In genomic region chr13:111796191-111796920, GRCm38 (mm10) we compare ENCODE assay signal across 8 mouse cellular contexts. TPM values are rescaled to one million over a fixed set of nuclear protein-coding genes. Genes with fewer than 3 reads are reported as not detected.
A peak's percentile ranks its signal among the peaks of the same experiment; 100 is the strongest.
DNase-seq lines count a peak whose midpoint lies in the region; ATAC-seq and TF ChIP-seq lines count a peak whose summit lies in the region.

No protein-coding gene starts in this region.

- 73% methylated on average over 11 of the region's 11 CpGs for WGBS in limb, embryonic 10.5 days
- WGBS in midbrain, embryonic 12.5 days = 67% methylated on average over 11 of the region's 11 CpGs

- peak; percentile 57 to 68 for DNase-seq in cerebellum, postnatal 14 days
- no peak for DNase-seq in cerebellum, adult 11 months
- no peak for DNase-seq in CH12.LX (ENCODE audit: extremely low read depth)
- no peak for DNase-seq in limb, embryonic 10.5 days (ENCODE audit: low spot score)
- no peak for DNase-seq in layer of hippocampus, postnatal 25 days (ENCODE audit: extremely low spot score in 1 of 2, low spot score in 1 of 2)
- no peak for DNase-seq in gastrocnemius, postnatal 4 days (ENCODE audit: low spot score in 2 of 2)

- peak overlapping the region; percentile 32; the same call in 1 of the 2 replicates for H3K9ac ChIP-seq in CH12.LX (ENCODE audit: insufficient read depth, low read depth)
- no peak overlapping the region for H3K9ac ChIP-seq in midbrain, embryonic 12.5 days (replicated peaks)

- peak overlapping the region; percentile 70 for H3K4me2 ChIP-seq in CH12.LX (ENCODE audit: insufficient read depth, low read depth, poor library complexity, severe bottlenecking)
- H3K4me2 ChIP-seq in midbrain, embryonic 12.5 days (replicated peaks) = no peak overlapping the region

- no peaks in the 10 kb centered on the region for H3K27me3 ChIP-seq in CH12.LX (replicated peaks)
- no peaks in the 10 kb centered on the region for H3K27me3 ChIP-seq in limb, embryonic 10.5 days (ENCODE audit: low read depth, poor library complexity, severe bottlenecking)
- H3K27me3 ChIP-seq in midbrain, embryonic 12.5 days = no peaks in the 10 kb centered on the region

- ATAC-seq in granulocyte monocyte progenitor cell, adult 5-6 weeks (replicated peaks; ENCODE audit: poor library complexity, severe bottlenecking) = peak; percentile 79
- ATAC-seq in midbrain, embryonic 12.5 days (ENCODE audit: low FRiP score, low read depth) = peak; percentile 32; the same call in 1 of the 2 replicates

- in situ Hi-C loops in CH12.LX (cut with MboI; ENCODE audit: low pct_ligation_motif_present, low pct_unique_long_range_greater_than_20kb, low sequenced_read_pairs) = loop anchor here (25.0 kb wide), 1 partner anchor 741 kb away; no protein-coding TSS in a partner anchor

- peaks cover 0 to 46% of the 10 kb centered on the region in 2 experiments for H3K36me3 ChIP-seq in CH12.LX (replicated peaks in 1 of 2; ENCODE audit: control insufficient read depth in 1 of 2, insufficient read depth in 1 of 2, low read length in 1 of 2)
- no peaks in the 10 kb centered on the region for H3K36me3 ChIP-seq in limb, embryonic 10.5 days
- H3K36me3 ChIP-seq in midbrain, embryonic 12.5 days = no peaks in the 10 kb centered on the region

- TF ChIP-seq POLR2A in CH12.LX (IDR thresholded peaks at IDR 0.05; ENCODE audit: low read depth, low read length) = no peak

- peak overlapping the region; percentile 66 for H3K27ac ChIP-seq in CH12.LX (ENCODE audit: insufficient read depth, low read depth)
- 0 out of 2 replicates have a peak overlapping the region, but pooled peaks have one; percentile 21 for H3K27ac ChIP-seq in limb, embryonic 10.5 days
- 0 out of 2 replicates have a peak overlapping the region, but pooled peaks have one; percentile 5 for H3K27ac ChIP-seq in midbrain, embryonic 12.5 days (replicated peaks)

- no peak for TF ChIP-seq RAD21 in CH12.LX (IDR thresholded peaks at IDR 0.05; ENCODE audit: low read depth, low read length)

- TF ChIP-seq EP300 in CH12.LX (IDR thresholded peaks at IDR 0.05; ENCODE audit: low read length) = no peak

- H3K4me1 ChIP-seq in CH12.LX (ENCODE audit: control insufficient read depth in 1 of 2, insufficient read depth in 2 of 2) = peaks cover 52 to 94% of the 10 kb centered on the region in 2 experiments
- H3K4me1 ChIP-seq in limb, embryonic 10.5 days = peaks cover 85% of the 10 kb centered on the region
- H3K4me1 ChIP-seq in midbrain, embryonic 12.5 days = peaks cover 47% of the 10 kb centered on the region

- TF ChIP-seq CTCF in CH12.LX (conservative IDR thresholded peaks at IDR 0.05 in 1 of 2, IDR thresholded peaks at IDR 0.05 in 1 of 2; ENCODE audit: low read depth in 2 of 2, low read length in 2 of 2) = no peak

- dilution Hi-C loops in CH12.LX (cut with MboI; ENCODE audit: extremely low pct_ligation_motif_present, extremely low pct_unique_long_range_greater_than_20kb, low sequenced_read_pairs) = loop anchor here (25.0 kb wide), 1 partner anchor 441 kb away; no protein-coding TSS in a partner anchor

- H3K4me3 ChIP-seq in CH12.LX (replicated peaks in 1 of 3; ENCODE audit: low read depth in 2 of 3, low read length in 2 of 3, poor library complexity in 1 of 3) = peak overlapping the region in 2 of 3 experiments; percentile 19 to 20
- H3K4me3 ChIP-seq in limb, embryonic 10.5 days = no peak overlapping the region
- no peak overlapping the region for H3K4me3 ChIP-seq in midbrain, embryonic 12.5 days

- H3K9me3 ChIP-seq in CH12.LX (replicated peaks; ENCODE audit: low read length) = no peaks in the 10 kb centered on the region
- no peaks in the 10 kb centered on the region for H3K9me3 ChIP-seq in limb, embryonic 10.5 days (replicated peaks)
- no peaks in the 10 kb centered on the region for H3K9me3 ChIP-seq in midbrain, embryonic 12.5 days

- peaks cover 87% of the 10 kb centered on the region for H3K79me2 ChIP-seq in CH12.LX (replicated peaks; ENCODE audit: control insufficient read depth, extremely low read depth, insufficient read depth, poor library complexity, severe bottlenecking)

TF ChIP-seq in CH12.LX, 34 proteins besides CTCF, POLR2A, EP300 and RAD21:
- peak; percentile 84 for TF ChIP-seq BHLHE40 (IDR thresholded peaks at IDR 0.05; ENCODE audit: low read depth, low read length)
- TF ChIP-seq ZNF384 (IDR thresholded peaks at IDR 0.05; ENCODE audit: low read depth, low read length) = no peak

RNA-seq across cellular contexts. Expression of gene Map3k1, which starts 12.4 kb away (rescaled TPM):
- 37.9 and 48.7 TPM in 2 replicates for total RNA-seq in CH12.LX (2012; rRNA removed)
- 7.7 and 10.7 TPM in 2 replicates for total RNA-seq in CH12.LX (2014; rRNA removed)
- 13.4 and 14.7 TPM in 2 replicates for polyA plus RNA-seq in CH12.LX (2012; ENCODE audit: insufficient read length, low read depth)
- 33.6 and 43.6 TPM in 2 replicates for total RNA-seq in granulocyte monocyte progenitor cell, adult 5-6 weeks (2014; fragmentation: Nextera tagmentation)
- total RNA-seq in granulocyte monocyte progenitor cell, adult 5-6 weeks (2017) = 54.3 and 66.2 TPM in 2 replicates
- polyA plus RNA-seq in limb, embryonic 10.5 days (2016; fragmentation: Nextera tagmentation; extraction: Ambion mirVana) = 14.9 and 15.6 TPM in 2 replicates
- polyA plus RNA-seq in midbrain, embryonic 12.5 days (2016; fragmentation: Nextera tagmentation; extraction: Ambion mirVana) = 14.0 and 14.1 TPM in 2 replicates
- 10 to 100 TPM; 10.1 to 12.0 TPM for total RNA-seq in layer of hippocampus, postnatal 25 days (2021)
- total RNA-seq in gastrocnemius, postnatal 4 days (2021) = 10 to 100 TPM; 21.2 to 22.6 TPM

Comparison
In these comparisons a context has a peak if more than half of its experiments do, and no peak if none do; other contexts are left out.
1. DNase-seq: peak in cerebellum, postnatal 14 days (2 of 2); none in cerebellum, adult 11 months (single experiment), CH12.LX (single experiment), limb, embryonic 10.5 days (single experiment), layer of hippocampus, postnatal 25 days (0 of 2) and gastrocnemius, postnatal 4 days (0 of 2).
2. H3K27ac ChIP-seq: peak in every context shown above with its lines; median percentile 66 in CH12.LX; 21 in limb, embryonic 10.5 days; 5 in midbrain, embryonic 12.5 days.
3. H3K4me3 ChIP-seq: peak in CH12.LX (2 of 3); none in limb, embryonic 10.5 days (single experiment) and midbrain, embryonic 12.5 days (single experiment).